Mouse (Mus musculus): Measurements from ENCODE around the gene Gm6710. TPM values are rescaled to one million over a fixed set of nuclear protein-coding genes. Genes with fewer than 3 reads are reported as not detected.
"Not testable (repeated sequence)": the region's sequence is repeated elsewhere in the genome, so short reads cannot be mapped to it uniquely, and the experiment has no call there.

Gm6710 gene
- 1.6 TPM in 1 of 2 replicates, not detected in the other for polyA plus RNA-seq (2011; ENCODE audit: insufficient read depth, insufficient read length, low replicate concordance, missing spikeins)

GRCm38 (mm10) chr2:175869024-175869423, at the start of gene Gm6710:
TSS of gene Gm6710 (plus strand) at chr2:175869219.
- not testable (repeated sequence) for H3K27ac ChIP-seq (ENCODE audit: control insufficient read depth, insufficient read depth, low read depth, low read length, poor library complexity); H3K4me1 ChIP-seq (ENCODE audit: control insufficient read depth, insufficient read depth, low read length); H3K4me3 ChIP-seq (replicated peaks; ENCODE audit: control insufficient read depth, low read depth, low read length)
- no CpG with 5 or more reads among the region's 7 CpGs for WGBS

Other genes with a start within 250 kb of the Gm6710 start
- gene Gm11007, start 225.2 kb upstream of the Gm6710 start, polyA plus RNA-seq (2011; ENCODE audit: insufficient read depth, insufficient read length, low replicate concordance, missing spikeins): not detected in 2 replicates
- not detected in 2 replicates for gene Zfp969, start 165.6 kb upstream of the Gm6710 start, polyA plus RNA-seq (2011; ENCODE audit: insufficient read depth, insufficient read length, low replicate concordance, missing spikeins)
- not detected in 2 replicates for gene Gm2007, start 127.7 kb upstream of the Gm6710 start, polyA plus RNA-seq (2011; ENCODE audit: insufficient read depth, insufficient read length, low replicate concordance, missing spikeins)
- gene Gm14288, start 68.1 kb upstream of the Gm6710 start, polyA plus RNA-seq (2011; ENCODE audit: insufficient read depth, insufficient read length, low replicate concordance, missing spikeins): not detected in 2 replicates
- 2.2 and 4.4 TPM in 2 replicates for gene Zfp966, start 61.9 kb downstream of the Gm6710 start, polyA plus RNA-seq (2011; ENCODE audit: insufficient read depth, insufficient read length, low replicate concordance, missing spikeins)
- 4.8 TPM in 1 of 2 replicates, not detected in the other for gene Gm2026, start 96.1 kb downstream of the Gm6710 start, polyA plus RNA-seq (2011; ENCODE audit: insufficient read depth, insufficient read length, low replicate concordance, missing spikeins)